Mouse (Mus musculus) forebrain, embryonic 13.5 days (tissue): ENCODE data around the gene Arhgap24. TPM values are rescaled to one million over a fixed set of nuclear protein-coding genes. Genes with fewer than 3 reads are reported as not detected.

ENCODE experiments used
- ATAC-seq: fragments of 200-750 bp; cut with Nextera tagmentation; 2 replicates; pipeline ENCODE4 v1.8.0; 2017
- H3K27ac ChIP-seq: fragments of 300-500 bp; sonication (generic); 2 replicates; pipeline ENCODE4 v1.5.1; 2015; ENCODE audit warnings: inconsistent platforms, mild to moderate bottlenecking, moderate library complexity
- H3K27me3 ChIP-seq: fragments of 300-500 bp; sonication (generic); 2 replicates; pipeline ENCODE4 v1.6.1; 2015; ENCODE audit warnings: mild to moderate bottlenecking, inconsistent platforms
- H3K36me3 ChIP-seq: fragments of 300-500 bp; sonication (generic); 2 replicates; pipeline ENCODE4 v1.6.1; 2015; ENCODE audit warnings: mild to moderate bottlenecking, inconsistent platforms; ENCODE audit not compliant: poor library complexity, severe bottlenecking
- H3K4me1 ChIP-seq: fragments of 300-500 bp; sonication (generic); 2 replicates; pipeline ENCODE4 v1.6.1; 2015; ENCODE audit warnings: inconsistent platforms
- H3K4me2 ChIP-seq: fragments of 300-500 bp; sonication (generic); 2 replicates; pipeline ENCODE4 v1.6.1; 2015; ENCODE audit warnings: inconsistent platforms, mild to moderate bottlenecking, moderate library complexity
- H3K4me3 ChIP-seq: fragments of 300-500 bp; sonication (generic); 2 replicates; pipeline ENCODE4 v1.5.1; 2015; ENCODE audit warnings: mild to moderate bottlenecking, inconsistent platforms
- H3K9ac ChIP-seq: fragments of 300-500 bp; sonication (generic); 2 replicates; pipeline ENCODE4 v1.6.1; 2015; ENCODE audit warnings: mild to moderate bottlenecking, inconsistent platforms
- H3K9me3 ChIP-seq: fragments of 300-500 bp; sonication (generic); replicated peaks from 2 replicates; pipeline ENCODE4 v1.6.1; 2016; ENCODE audit warnings: inconsistent platforms
- WGBS: fragments of 180-500 bp; shearing (Covaris S2); methylation state at CpG from one replicate; pipeline ENCODE4 v1.1.7; 2015; 5-methylcytosine and 5-hydroxymethylcytosine counted together
- polyA plus RNA-seq: library from polyadenylated mRNA; unstranded; fragments of >200 nt; fragmentation: Nextera tagmentation; extraction: Ambion mirVana; gene quantifications from 2 replicates; pipeline ENCODE4 v1.2.1, GENCODE M21; 2015

Arhgap24 gene
- polyA plus RNA-seq, 1 experiment from 2014 or later, result 2.0 TPM

DNA sequence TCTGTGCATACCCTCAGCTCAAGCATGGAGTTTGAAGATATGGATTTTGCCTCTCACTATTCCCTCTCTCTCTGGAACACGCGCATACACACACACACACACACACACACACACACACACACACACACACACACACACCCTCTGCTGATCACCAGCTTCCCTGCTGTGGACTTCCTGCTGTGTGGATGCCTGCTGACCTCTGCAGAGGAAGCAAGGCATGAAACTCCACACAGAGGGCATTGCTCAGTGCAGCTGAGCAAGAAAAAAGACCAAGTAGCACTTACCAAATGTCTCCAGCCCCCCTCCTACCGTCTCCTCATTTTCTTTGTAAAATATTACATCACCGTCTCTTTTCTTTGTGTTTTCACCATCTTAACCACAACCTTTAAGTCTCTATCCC lies 310.1 kb downstream of the Arhgap24 start:
- no peaks in the 10 kb centered on the region for H3K36me3 ChIP-seq
- no peak overlapping the region for H3K4me3 ChIP-seq
- H3K9me3 ChIP-seq, result no peaks in the 10 kb centered on the region
- H3K9ac ChIP-seq, result no peak overlapping the region
- no peak for ATAC-seq
- no peaks in the 10 kb centered on the region; the same call in 1 of the 2 replicates for H3K4me1 ChIP-seq
- H3K4me2 ChIP-seq, result no peak overlapping the region
- 60% methylated on average over 4 of the region's 4 CpGs for WGBS
- H3K27ac ChIP-seq, result no peak overlapping the region
- no peaks in the 10 kb centered on the region for H3K27me3 ChIP-seq

DNA sequence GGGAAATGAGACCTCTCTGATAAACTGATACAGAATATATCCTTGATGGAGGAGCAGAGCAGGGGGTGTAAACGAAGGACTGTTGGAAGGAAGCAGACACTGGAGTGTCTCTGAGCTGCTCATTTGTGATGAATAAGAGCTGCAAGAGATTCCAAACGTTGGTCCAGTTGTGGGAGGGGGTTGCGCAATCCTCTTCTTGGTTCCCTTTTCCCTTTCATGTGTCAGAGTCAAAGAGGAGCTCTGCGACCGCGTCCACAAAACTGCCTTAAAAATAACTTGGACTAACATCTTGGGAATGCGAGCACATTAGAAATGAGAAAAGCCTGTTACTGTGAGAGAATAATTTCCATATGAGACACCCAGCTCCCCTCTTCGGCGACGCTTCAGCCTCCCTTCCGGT lies 312.3 kb downstream of the Arhgap24 start:
- Histone ChIP-seq H3K4me1 (no peaks in the 10 kb centered on the region; the same call in 1 of the 2 replicates), H3K36me3 (no peaks in the 10 kb centered on the region), H3K4me3 (no peak overlapping the region), H3K4me2 (no peak overlapping the region), H3K27me3 (no peaks in the 10 kb centered on the region), H3K9me3 (no peaks in the 10 kb centered on the region), H3K9ac (no peak overlapping the region), H3K27ac (no peak overlapping the region)
- ATAC-seq, result no peak
- 85% methylated on average over 11 of the region's 11 CpGs for WGBS

GRCm38 (mm10) chr5:102801469-102801868 lies 320.3 kb downstream of the Arhgap24 start:
- H3K9me3 ChIP-seq, result no peaks in the 10 kb centered on the region
- H3K27me3 ChIP-seq, result no peaks in the 10 kb centered on the region
- no peak for ATAC-seq
- no peaks in the 10 kb centered on the region for H3K4me1 ChIP-seq
- no peak overlapping the region for H3K4me3 ChIP-seq
- WGBS, result 84% methylated on average over 3 of the region's 3 CpGs
- H3K9ac ChIP-seq, result no peak overlapping the region
- no peak overlapping the region for H3K27ac ChIP-seq
- no peaks in the 10 kb centered on the region for H3K36me3 ChIP-seq
- no peak overlapping the region for H3K4me2 ChIP-seq

DNA sequence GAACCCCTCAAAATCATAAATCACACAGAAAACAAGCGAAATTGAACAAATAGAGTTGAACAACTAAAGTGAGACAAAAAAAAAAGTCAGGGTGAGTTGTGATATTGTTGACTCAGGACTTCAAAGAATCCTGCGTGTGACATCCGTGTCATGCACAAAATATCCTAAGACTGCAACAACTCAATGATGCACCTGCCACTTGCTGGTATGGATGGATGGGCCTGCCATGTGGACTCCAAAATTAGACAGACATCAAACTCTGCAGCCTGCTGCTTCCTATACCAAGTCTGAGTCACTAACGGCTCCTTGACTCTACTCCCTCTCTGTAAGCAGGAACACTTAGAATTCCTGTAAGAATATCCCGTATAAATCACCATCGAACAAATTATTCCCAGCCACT lies 321.6 kb downstream of the Arhgap24 start:
- Histone ChIP-seq H3K27me3 (no peaks in the 10 kb centered on the region), H3K27ac (no peak overlapping the region), H3K4me1 (no peaks in the 10 kb centered on the region), H3K4me2 (no peak overlapping the region), H3K9me3 (no peaks in the 10 kb centered on the region), H3K4me3 (no peak overlapping the region), H3K36me3 (no peaks in the 10 kb centered on the region), H3K9ac (no peak overlapping the region)
- ATAC-seq, result no peak
- 86% methylated on average over 6 of the region's 6 CpGs for WGBS

GRCm38 (mm10) chr5:102803675-102804074 lies 322.5 kb downstream of the Arhgap24 start:
- H3K9me3 ChIP-seq, result no peaks in the 10 kb centered on the region
- H3K4me1 ChIP-seq, result no peaks in the 10 kb centered on the region
- H3K36me3 ChIP-seq, result no peaks in the 10 kb centered on the region
- H3K27me3 ChIP-seq, result no peaks in the 10 kb centered on the region
- 39% methylated on average over 4 of the region's 4 CpGs for WGBS
- H3K27ac ChIP-seq, result no peak overlapping the region
- H3K4me3 ChIP-seq, result no peak overlapping the region
- ATAC-seq, result no peak
- no peak overlapping the region for H3K9ac ChIP-seq
- H3K4me2 ChIP-seq, result no peak overlapping the region

DNA sequence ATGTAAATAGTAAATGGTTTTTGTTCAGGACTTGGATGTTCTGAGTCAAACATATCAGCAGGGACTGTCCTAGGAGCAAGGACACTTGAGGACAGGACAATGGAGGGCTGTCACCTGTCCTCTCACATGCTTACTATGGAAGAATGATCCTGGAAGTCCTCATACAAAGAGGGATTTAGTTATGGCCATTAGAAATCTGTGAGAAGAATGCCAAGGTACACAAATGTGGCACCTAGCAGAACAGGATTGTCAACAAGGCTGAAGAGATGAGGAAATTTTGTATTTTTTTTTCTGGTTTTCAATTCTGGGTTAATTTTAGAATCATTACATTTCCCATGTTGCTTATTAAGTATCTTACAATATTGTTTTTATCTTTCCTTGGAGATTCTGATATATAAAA lies 326.3 kb downstream of the Arhgap24 start:
- Histone ChIP-seq H3K9ac (no peak overlapping the region), H3K4me1 (no peaks in the 10 kb centered on the region), H3K36me3 (no peaks in the 10 kb centered on the region), H3K9me3 (no peaks in the 10 kb centered on the region), H3K27me3 (no peaks in the 10 kb centered on the region), H3K4me2 (no peak overlapping the region), H3K27ac (no peak overlapping the region), H3K4me3 (no peak overlapping the region)
- ATAC-seq, result no peak

DNA sequence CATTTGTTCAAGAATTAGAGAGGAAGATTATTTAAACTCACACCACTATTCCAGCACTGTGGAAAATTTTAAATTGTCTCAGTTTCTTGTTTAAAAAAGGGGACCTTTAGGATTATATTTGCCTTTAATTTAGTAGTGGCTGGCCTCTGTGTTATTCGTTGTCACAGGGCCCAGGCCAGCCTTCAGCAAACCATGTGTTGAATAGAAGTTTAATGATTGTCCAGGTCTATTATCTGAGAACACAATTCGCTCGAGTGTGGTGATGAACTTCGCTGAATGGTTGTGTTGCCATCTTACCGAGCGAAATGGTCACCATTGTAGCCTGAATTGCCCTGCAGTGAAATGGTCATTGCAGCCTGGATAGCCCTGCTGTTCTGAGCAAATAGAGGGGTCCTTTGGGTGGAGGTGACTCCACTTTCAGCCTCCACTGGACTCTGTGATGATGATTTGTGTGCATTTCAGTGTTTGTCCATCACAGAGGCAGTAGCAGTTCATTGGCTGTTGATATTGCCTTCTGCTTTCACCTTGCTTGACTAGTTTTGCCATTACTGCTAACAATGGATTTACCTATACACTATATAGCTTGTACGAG lies 329.3 kb downstream of the Arhgap24 start:
- WGBS, result 57% methylated on average over 7 of the region's 7 CpGs
- H3K36me3 ChIP-seq, result no peaks in the 10 kb centered on the region
- no peaks in the 10 kb centered on the region for H3K9me3 ChIP-seq

GRCm38 (mm10) chr5:102813271-102813670 lies 332.1 kb downstream of the Arhgap24 start:
- no peaks in the 10 kb centered on the region for H3K4me1 ChIP-seq
- no peaks in the 10 kb centered on the region for H3K9me3 ChIP-seq
- H3K27ac ChIP-seq, result no peak overlapping the region
- H3K36me3 ChIP-seq, result no peaks in the 10 kb centered on the region
- H3K4me2 ChIP-seq, result no peak overlapping the region
- ATAC-seq, result no peak
- H3K9ac ChIP-seq, result no peak overlapping the region
- no peaks in the 10 kb centered on the region for H3K27me3 ChIP-seq
- no peak overlapping the region for H3K4me3 ChIP-seq
- WGBS, result 88% methylated on average over 3 of the region's 3 CpGs

More for the DNA sequence above, 329.3 kb downstream of the Arhgap24 start:
- Histone ChIP-seq H3K9ac (no peak overlapping the region), H3K27me3 (no peaks in the 10 kb centered on the region), H3K27ac (no peak overlapping the region), H3K4me2 (no peak overlapping the region), H3K4me1 (no peaks in the 10 kb centered on the region), H3K4me3 (no peak overlapping the region)
- ATAC-seq, result no peak

- Histone ChIP-seq H3K9me3 (no peaks in the 10 kb centered on the region), H3K27me3 (no peaks in the 10 kb centered on the region), H3K27ac (no peak overlapping the region), H3K4me1 (no peaks in the 10 kb centered on the region), H3K4me3 (no peak overlapping the region), H3K4me2 (no peak overlapping the region), H3K36me3 (no peaks in the 10 kb centered on the region), H3K9ac (no peak overlapping the region)
- 66% methylated on average over 7 of the region's 7 CpGs for WGBS
- no peak for ATAC-seq
These were observed 336.4 kb downstream of the Arhgap24 start for GRCm38 (mm10) chr5:102817641-102818040.

DNA sequence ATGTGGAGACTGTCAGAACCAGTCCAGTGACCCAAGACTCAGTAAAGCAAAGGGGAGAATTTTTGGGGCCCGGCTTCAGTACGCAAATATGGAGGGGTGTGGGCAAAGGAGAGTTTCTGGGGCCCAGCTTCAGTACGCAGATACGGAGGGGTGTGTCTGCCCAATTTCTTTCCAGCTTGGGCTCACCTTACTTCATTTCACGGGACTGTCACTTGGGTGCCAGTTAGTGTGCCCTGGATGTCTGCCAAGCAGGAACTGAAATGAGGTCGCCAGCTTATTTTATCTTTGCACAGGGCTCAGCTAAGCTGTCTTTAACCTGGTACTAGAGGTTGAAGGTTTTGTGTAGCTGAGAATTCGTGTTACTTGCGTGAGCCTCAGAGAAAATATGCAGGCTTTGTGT lies 344.3 kb downstream of the Arhgap24 start:
- H3K36me3 ChIP-seq, result no peaks in the 10 kb centered on the region
- no peak overlapping the region for H3K27ac ChIP-seq
- H3K4me3 ChIP-seq, result no peak overlapping the region
- no peaks in the 10 kb centered on the region for H3K27me3 ChIP-seq
- no peaks in the 10 kb centered on the region for H3K9me3 ChIP-seq
- peaks cover 4% of the 10 kb centered on the region; the same call in 1 of the 2 replicates for H3K4me1 ChIP-seq
- no peak overlapping the region for H3K4me2 ChIP-seq
- WGBS, result 70% methylated on average over 8 of the region's 8 CpGs
- H3K9ac ChIP-seq, result no peak overlapping the region
- ATAC-seq, result no peak

DNA sequence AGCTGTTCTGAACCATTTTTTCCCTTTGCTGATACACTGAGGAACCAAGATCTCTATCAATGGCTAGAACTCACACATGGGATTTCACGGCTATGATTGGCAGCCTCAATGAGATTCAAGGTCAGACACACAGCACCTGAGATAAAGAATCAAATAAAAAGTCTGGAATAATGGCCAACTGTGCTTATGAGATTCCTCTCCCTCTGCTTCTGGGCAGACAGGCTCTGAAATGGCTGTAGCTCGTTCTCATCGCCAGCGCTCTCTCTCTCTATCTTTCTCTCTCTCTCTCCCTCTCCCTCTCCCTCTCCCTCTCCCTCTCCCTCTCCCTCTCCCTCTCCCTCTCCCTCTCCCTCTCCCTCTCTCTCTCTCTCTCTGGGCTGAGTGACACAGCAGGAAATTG lies 357.9 kb downstream of the Arhgap24 start:
- no peak for ATAC-seq
- no peak overlapping the region for H3K27ac ChIP-seq
- 72% methylated on average over 4 of the region's 4 CpGs for WGBS

GRCm38 (mm10) chr5:102843934-102844709 lies 362.9 kb downstream of the Arhgap24 start:
- peaks cover 18% of the 10 kb centered on the region for H3K4me1 ChIP-seq
- H3K4me3 ChIP-seq, result no peak overlapping the region
- WGBS, result 24% methylated on average over 5 of the region's 5 CpGs
- no peaks in the 10 kb centered on the region for H3K27me3 ChIP-seq
- no peak overlapping the region; the same call in 1 of the 2 replicates for H3K4me2 ChIP-seq
- no peak overlapping the region for H3K9ac ChIP-seq
- no peak for ATAC-seq
- H3K27ac ChIP-seq, result no peak overlapping the region
- no peaks in the 10 kb centered on the region for H3K9me3 ChIP-seq
- H3K36me3 ChIP-seq, result no peaks in the 10 kb centered on the region

More for the DNA sequence above, 357.9 kb downstream of the Arhgap24 start:
- no peak overlapping the region for H3K9ac ChIP-seq
- no peak overlapping the region for H3K4me3 ChIP-seq
- no peaks in the 10 kb centered on the region for H3K4me1 ChIP-seq
- H3K27me3 ChIP-seq, result no peaks in the 10 kb centered on the region
- H3K4me2 ChIP-seq, result no peak overlapping the region
- H3K9me3 ChIP-seq, result no peaks in the 10 kb centered on the region
- H3K36me3 ChIP-seq, result no peaks in the 10 kb centered on the region
